Mouse (Mus musculus) olfactory bulb, adult 2 months (tissue): Measurements from ENCODE around the gene Ak8. TPM values are rescaled to one million over a fixed set of nuclear protein-coding genes. Genes with fewer than 3 reads are reported as not detected.

ENCODE experiments used
- H3K27ac ChIP-seq: fragments of 200-500 bp; 2 replicates; pipeline ENCODE4 v1.5.1; 2012; ENCODE audit warnings: low read depth, low read length; ENCODE audit not compliant: insufficient read depth
- H3K4me1 ChIP-seq: fragments of 200-500 bp; 2 replicates; pipeline ENCODE4 v1.6.1; 2012; ENCODE audit warnings: low read length; ENCODE audit not compliant: control insufficient read depth, insufficient read depth
- H3K4me3 ChIP-seq: fragments of 200-500 bp; 2 replicates; pipeline ENCODE4 v1.5.1; 2012; ENCODE audit warnings: mild to moderate bottlenecking, low read depth, low read length, moderate library complexity; ENCODE audit not compliant: insufficient read depth
- CTCF ChIP-seq: fragments of 200-500 bp; IDR thresholded peaks from 2 replicates; pipeline ENCODE4 v1.5.1; 2012; ENCODE audit warnings: low read depth, mild to moderate bottlenecking, low read length, moderate library complexity; ENCODE audit not compliant: insufficient read depth
- POLR2A ChIP-seq: fragments of 200-500 bp; IDR thresholded peaks from 2 replicates; pipeline ENCODE4 v1.6.1; 2012; ENCODE audit warnings: mild to moderate bottlenecking, low read depth, low read length, moderate library complexity; ENCODE audit not compliant: insufficient read depth
- WGBS: fragments of 180-500 bp; shearing (Covaris S2); methylation state at CpG from one replicate; pipeline ENCODE4 v1.1.7; 2018; 5-methylcytosine and 5-hydroxymethylcytosine counted together
- polyA plus RNA-seq: library from polyadenylated mRNA; stranded (reverse); fragments of >200 nt; gene quantifications from 2 replicates; pipeline ENCODE4 v1.2.4, GENCODE M21; 2012; ENCODE audit warnings: low replicate concordance; ENCODE audit not compliant: missing spikeins, insufficient read depth, insufficient read length

Ak8 gene
- polyA plus RNA-seq = not detected in 2 replicates

DNA sequence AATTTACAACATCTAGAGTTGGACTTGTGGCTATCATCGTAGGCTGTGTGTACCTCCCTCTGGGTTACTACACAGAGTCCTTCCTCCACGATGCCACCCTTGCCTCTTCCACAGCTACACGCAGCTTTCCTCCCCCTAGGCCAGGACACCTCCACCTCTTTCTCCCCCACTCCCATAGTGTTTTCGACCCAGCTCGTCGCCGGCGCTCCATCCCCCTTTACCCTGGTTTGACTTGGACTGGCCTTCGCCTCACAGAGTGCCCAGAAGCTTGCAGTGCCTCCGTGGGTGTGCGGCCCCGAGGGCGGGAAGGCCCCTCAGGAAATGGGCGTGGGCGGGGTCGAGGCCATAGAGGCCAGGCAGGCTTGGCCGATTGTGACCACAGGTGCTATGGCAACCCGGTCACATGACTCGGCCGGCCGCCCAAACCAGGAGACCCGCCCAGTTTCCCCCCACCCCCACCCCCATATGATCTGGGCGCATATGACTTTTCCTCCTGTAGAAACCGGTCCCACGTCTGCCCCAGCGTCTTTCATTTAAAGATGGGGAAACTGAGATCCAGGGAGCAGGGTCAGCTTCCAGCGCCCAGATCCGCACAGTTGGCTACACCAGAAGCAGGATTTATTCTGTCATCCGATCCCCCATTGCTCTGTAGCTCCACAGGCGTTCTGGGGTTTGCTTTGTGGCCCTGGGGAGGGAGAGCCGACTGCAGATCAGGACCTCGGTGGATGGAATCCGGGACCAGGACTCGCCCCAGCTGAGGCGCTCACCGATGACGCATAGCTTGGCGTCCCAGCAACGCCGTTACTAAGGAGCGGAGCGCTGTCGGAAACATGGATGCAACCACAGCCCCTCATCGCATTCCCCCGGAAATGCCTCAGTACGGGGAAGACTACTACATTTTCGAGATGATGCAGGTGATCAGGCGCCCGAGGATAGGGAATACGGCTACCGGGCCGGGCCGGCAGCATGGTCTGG lies at the start of gene Ak8, which contains the start of gene Spaca9:
Gene Ak8 (plus strand): TSS at position 804 of the 975 bp plus-strand sequence.
Gene Spaca9 (minus strand): TSS at position 367 of the 975 bp plus-strand sequence.
- WGBS = under 1% methylated on average over 53 of the region's 53 CpGs
- Histone ChIP-seq H3K4me3 (peak within 1 kb of the TSS; percentile 79), H3K4me1 (peaks cover 8% of the 10 kb centered on the region), H3K27ac (no peak within 1 kb of the TSS)
- TF ChIP-seq CTCF = no peak
- peak; percentile 37; the same call in 1 of the 2 replicates for TF ChIP-seq POLR2A

DNA sequence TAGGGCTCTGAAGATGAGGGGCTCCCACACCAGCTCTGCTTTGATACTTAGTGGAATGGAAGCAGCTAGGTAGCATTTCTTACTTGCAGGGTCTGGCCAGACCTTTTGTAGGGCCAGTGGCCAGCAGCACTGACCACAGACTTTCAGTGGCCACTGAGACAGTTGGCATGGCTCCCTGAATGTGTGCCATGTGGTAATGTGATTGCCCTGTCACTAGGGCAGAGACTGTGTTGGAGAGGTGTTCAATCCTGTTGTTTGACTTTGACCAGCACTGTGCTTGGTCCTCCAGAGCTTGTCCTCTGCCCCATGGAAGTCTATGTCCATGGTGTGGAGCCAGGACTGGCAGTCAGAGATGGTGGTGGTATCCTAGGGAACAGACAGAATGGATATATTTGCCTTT lies 49.4 kb upstream of the Ak8 start:
- Histone ChIP-seq H3K4me3 (no peak overlapping the region), H3K27ac (no peak overlapping the region), H3K4me1 (no peaks in the 10 kb centered on the region)
- no peak for TF ChIP-seq CTCF
- no peak for TF ChIP-seq POLR2A

DNA sequence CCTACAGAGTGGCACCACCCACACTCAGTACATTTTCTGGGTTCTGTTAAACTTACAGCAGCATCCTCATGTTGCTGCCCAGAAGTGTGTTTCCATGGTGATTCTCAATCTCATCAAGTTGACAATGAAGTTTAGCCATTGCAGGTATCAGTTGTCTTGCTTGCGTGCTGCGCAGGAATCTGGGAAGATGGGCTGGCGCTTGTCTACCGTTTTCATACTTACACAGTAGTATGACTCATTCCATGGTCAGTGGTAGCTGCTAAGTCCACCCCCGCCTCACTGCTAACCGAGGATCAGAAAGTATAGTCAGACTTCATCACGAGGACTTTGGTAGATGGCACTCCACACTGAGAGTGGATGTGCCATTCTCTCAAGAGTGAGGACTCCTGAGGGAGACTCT lies 46.6 kb upstream of the Ak8 start:
- no peak overlapping the region for H3K27ac ChIP-seq
- TF ChIP-seq CTCF (no peak), POLR2A (no peak)
- 91% methylated on average over 7 of the region's 7 CpGs for WGBS
- no peak overlapping the region for H3K4me3 ChIP-seq
- no peaks in the 10 kb centered on the region for H3K4me1 ChIP-seq

DNA sequence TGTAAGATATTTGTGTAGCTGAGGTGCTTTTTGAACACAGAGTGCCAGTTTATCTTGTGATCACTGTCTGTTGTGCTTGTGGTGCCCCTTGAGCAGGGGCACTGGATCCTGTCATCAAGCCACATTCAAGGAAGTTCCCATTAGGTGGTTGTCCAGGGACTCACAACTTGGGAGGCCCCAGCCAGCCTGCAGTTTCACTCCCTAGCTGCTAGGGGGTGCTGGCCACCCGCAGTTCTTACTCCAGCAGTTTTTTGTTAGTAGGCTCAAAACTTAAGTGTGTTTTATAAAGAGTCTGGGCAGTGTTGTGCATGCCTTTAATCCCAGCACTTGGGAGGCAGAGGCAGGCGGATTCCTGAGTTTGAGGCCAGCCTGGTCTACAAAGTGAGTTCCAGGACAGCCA lies 45.7 kb upstream of the Ak8 start:
- H3K4me1 ChIP-seq = no peaks in the 10 kb centered on the region
- no peak overlapping the region for H3K4me3 ChIP-seq
- TF ChIP-seq POLR2A (no peak), CTCF (no peak)
- no peak overlapping the region for H3K27ac ChIP-seq
- WGBS = 66% methylated on average over 2 of the region's 2 CpGs

DNA sequence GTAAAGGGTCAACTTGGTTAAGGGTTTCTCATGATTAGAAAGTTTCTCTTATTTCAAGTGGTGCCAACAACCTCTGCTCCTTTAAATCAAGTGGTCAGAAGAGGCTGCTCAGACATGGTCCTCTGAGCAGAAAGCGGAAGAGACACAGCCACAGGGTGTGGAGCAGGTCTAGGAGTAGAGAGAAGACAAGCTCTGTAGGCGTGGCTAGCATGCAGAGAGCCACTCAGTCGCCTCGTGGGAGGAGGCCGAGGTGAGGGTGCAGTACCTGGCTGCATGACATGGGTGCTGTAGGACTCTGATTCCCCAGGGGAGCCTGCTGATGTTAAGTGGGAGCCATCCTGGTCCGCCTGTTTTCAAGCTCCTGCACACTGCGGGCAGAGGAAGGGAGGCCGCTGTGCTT lies 43.7 kb upstream of the Ak8 start:
- Histone ChIP-seq H3K27ac (no peak overlapping the region), H3K4me3 (no peak overlapping the region), H3K4me1 (no peaks in the 10 kb centered on the region)
- TF ChIP-seq POLR2A (no peak), CTCF (no peak)
- 76% methylated on average over 8 of the region's 8 CpGs for whole genome bisulfite sequencing

DNA sequence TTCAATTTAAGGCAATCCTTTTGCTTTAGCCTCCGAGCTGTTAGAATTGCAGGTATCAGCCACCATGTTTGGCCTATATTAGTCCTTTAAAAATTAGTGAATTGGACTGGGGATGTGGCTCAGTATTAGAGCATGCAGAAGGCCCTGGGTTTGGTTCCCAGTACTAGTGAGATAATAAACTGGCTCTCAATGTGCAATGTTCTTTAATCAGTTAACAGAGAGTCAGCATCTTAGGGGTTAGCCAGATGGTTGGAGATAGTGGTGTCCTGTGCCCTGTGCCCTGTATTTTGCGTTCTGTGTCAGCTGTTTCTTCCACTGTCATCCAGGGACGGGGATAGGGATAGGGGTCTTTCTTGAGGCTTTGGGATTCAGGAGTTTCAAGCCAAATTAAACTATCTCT lies 37.1 kb upstream of the Ak8 start:
- Histone ChIP-seq H3K4me3 (no peak overlapping the region), H3K27ac (no peak overlapping the region), H3K4me1 (no peaks in the 10 kb centered on the region)
- TF ChIP-seq CTCF (no peak), POLR2A (no peak)
- WGBS = 90% methylated on average over 3 of the region's 3 CpGs

DNA sequence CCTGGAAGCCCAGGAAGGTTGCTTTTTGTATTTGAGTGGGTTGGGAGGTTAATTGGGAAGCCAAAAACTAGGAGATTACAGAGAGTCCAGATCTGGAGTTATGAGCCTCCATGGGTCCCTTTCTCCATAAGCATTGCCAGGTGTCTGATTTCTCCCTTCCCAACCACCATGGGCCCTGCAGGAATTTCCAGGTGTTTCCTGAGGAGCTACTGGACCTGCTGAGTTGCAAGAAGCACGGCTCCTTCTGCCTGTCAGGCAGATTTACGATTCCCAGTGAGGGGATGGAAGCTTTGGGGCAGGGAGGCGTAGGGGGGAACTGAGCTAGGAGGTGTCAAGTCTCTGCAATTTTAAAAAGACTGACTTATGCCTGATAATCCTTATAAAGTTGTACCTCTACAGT lies 34.1 kb upstream of the Ak8 start:
- no peak overlapping the region for H3K27ac ChIP-seq
- no peak overlapping the region for H3K4me3 ChIP-seq
- no peak for TF ChIP-seq POLR2A
- no peak for TF ChIP-seq CTCF
- H3K4me1 ChIP-seq = no peaks in the 10 kb centered on the region
- 85% methylated on average over 3 of the region's 3 CpGs for WGBS

DNA sequence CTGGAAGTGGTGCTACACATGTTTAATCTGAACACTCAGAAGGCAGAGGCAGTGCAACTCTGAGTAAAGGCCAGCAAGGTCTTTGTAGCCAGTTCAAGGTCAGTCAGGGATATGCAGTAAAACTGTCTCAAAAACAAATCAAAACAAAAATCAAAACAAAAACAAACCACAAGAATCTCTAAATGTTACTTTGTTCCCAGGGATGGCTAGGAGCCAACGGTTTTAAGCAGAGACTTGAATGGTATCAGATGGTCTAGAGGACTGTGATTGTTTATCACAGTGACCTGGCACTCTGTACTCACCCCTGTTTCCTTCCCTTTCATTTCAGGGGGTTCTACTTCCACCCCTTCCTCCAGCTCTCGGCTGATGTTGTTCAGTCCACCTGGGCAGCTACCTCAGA lies 28.5 kb upstream of the Ak8 start:
- no peaks in the 10 kb centered on the region for H3K4me1 ChIP-seq
- no peak overlapping the region for H3K4me3 ChIP-seq
- 79% methylated on average over 2 of the region's 2 CpGs for WGBS
- TF ChIP-seq POLR2A (no peak), CTCF (no peak)
- H3K27ac ChIP-seq = no peak overlapping the region

DNA sequence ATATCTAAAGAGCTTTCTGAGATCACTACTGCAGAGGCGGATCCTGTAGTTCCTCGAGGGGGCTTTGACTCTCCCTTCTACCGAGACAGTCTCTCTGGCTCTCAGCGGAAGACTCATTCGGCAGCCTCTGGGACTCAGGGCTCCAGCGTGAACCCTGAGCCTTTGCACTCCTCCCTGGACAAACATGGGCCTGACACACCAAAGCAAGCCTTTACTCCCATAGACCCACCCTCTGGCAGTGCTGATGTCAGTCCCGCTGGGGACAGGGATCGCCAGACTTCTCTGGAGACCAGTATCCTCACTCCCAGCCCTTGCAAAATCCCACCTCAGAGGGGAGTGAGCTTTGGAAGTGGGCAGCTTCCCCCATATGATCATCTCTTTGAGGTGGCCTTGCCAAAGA lies 24.0 kb upstream of the Ak8 start:
- H3K4me3 ChIP-seq = no peak overlapping the region
- whole genome bisulfite sequencing = 92% methylated on average over 8 of the region's 8 CpGs
- TF ChIP-seq POLR2A = no peak
- TF ChIP-seq CTCF = no peak
- H3K4me1 ChIP-seq = no peaks in the 10 kb centered on the region
- H3K27ac ChIP-seq = no peak overlapping the region
